Mouse (Mus musculus): ENCODE results near the gene Arhgef15. TPM values are rescaled to one million over a fixed set of nuclear protein-coding genes. Genes with fewer than 3 reads are reported as not detected.
"Not testable (repeated sequence)": the region's sequence is repeated elsewhere in the genome, so short reads cannot be mapped to it uniquely, and the experiment has no call there.

Arhgef15 gene
- 10 to 100 TPM; 10.7 to 13.8 TPM for total RNA-seq (2021)
- long read RNA-seq, experiment 1, full-length matches to known transcripts: 6 of 20 reads
- long read RNA-seq, experiment 1, partial matches to known transcripts: 9 of 20 reads
- long read RNA-seq, experiment 1, other reads (novel, unspliced or antisense): 5 of 20 reads
- long read RNA-seq, experiment 2, full-length matches to known transcripts: 10 of 22 reads
- long read RNA-seq, experiment 2, partial matches to known transcripts: 6 of 22 reads
- long read RNA-seq, experiment 2, other reads (novel, unspliced or antisense): 6 of 22 reads

- intact Hi-C loops (cut with DNase I; ENCODE audit: low total_unique reads): no loop called here
- no peak for DNase-seq
Observed at GRCm38 (mm10) chr11:68957308-68957707, at the start of gene Arhgef15. TSS of gene Arhgef15 (minus strand) at chr11:68957480.

GRCm38 (mm10) chr11:69006575-69006974, 49.3 kb upstream of the Arhgef15 start:
- intact Hi-C loops (cut with DNase I; ENCODE audit: low total_unique reads); DNase-seq: not testable (repeated sequence)

- DNase-seq: no peak
- intact Hi-C loops (cut with DNase I; ENCODE audit: low total_unique reads): no loop called here
Observed at GRCm38 (mm10) chr11:69005193-69005592, 47.9 kb upstream of the Arhgef15 start.

DNA sequence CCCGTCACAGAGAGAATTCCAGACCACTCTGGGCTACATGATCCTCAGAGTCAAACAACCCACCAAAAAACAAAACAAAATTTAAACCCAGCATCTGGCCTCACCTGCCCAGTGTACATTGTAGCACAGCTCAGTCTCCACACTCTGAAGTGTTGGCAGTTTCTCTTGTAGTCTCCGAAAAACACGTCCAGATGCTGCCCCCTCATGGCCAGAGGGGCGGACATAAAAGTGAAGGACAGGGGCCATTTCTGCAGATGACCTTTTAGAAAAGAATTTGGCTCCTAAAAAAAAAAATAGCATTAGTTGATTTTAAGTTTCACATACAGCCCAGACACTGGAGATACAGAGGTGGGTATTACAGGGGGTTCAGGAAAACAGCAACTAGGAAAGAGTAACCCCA, 46.3 kb upstream of the Arhgef15 start:
- no peak for DNase-seq

DNA sequence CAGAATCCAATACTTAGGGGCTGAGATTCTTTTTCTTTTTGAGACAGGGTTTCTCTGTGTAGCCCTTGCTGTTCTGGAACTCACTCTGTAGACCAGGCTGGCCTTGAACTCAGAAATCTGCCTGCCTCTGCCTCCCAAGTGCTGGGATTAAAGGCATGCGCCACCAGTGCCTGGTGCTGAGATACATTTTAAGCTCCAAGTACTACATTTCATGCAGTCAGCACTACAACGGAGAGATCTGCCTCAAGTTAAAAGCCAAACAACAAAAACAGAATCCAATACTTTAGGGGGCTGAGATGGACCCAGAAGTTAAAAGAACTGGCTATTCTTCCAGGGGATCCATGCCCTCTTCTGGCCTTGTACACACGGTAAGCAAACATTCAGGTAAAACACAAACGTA, 45.5 kb upstream of the Arhgef15 start:
- DNase-seq; intact Hi-C loops (cut with DNase I; ENCODE audit: low total_unique reads): not testable (repeated sequence)

More for the DNA sequence above, 46.3 kb upstream of the Arhgef15 start:
- intact Hi-C loops (cut with DNase I; ENCODE audit: low total_unique reads): no loop called here

DNA sequence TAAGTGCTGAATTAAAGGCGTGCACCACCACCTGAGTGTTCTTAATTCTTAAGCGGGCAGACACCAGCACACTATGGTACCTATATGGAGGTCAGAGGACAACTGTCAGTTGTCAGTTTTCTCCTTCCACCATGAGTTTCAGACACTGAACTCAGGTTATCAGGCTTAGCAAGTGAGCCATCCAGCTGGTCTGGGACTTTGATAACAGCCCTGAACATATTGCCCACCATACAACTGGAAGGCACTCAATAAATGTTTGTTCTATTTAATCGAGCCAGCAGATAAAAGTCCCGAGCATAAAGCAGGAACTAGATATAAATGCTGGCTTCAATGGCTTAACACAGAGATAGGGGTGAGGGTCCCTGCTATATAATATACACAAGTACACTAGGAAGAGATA, 39.8 kb upstream of the Arhgef15 start:
- no peak for DNase-seq
- intact Hi-C loops (cut with DNase I; ENCODE audit: low total_unique reads): no loop called here

- no peak for DNase-seq
- intact Hi-C loops (cut with DNase I; ENCODE audit: low total_unique reads): no loop called here
Observed at GRCm38 (mm10) chr11:68994377-68994776, 37.1 kb upstream of the Arhgef15 start.

GRCm38 (mm10) chr11:68993122-68993521, 35.8 kb upstream of the Arhgef15 start:
- intact Hi-C loops (cut with DNase I; ENCODE audit: low total_unique reads): no loop called here
- DNase-seq: no peak

DNA sequence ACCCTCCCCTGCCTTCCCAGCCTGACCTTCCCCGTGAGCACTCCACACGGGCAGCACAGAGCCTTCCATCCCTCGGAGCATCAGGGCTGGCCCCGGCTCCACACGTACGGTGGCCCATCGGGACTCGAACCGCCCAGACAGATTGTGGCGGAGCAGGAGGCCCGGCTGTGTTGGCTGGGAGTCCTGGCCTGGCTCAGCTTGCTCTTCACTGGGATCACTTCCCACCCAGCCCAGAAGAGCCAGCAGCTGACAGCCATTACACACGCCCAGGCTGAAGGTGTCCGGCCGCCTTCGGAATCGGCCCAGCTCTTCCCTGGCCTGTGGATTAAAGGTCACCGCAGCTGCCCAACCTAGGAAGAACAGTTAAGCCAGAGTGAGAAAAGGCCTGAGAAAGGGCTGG, 31.1 kb upstream of the Arhgef15 start:
- peak; percentile 62 for DNase-seq
- intact Hi-C loops (cut with DNase I; ENCODE audit: low total_unique reads): no loop called here

DNA sequence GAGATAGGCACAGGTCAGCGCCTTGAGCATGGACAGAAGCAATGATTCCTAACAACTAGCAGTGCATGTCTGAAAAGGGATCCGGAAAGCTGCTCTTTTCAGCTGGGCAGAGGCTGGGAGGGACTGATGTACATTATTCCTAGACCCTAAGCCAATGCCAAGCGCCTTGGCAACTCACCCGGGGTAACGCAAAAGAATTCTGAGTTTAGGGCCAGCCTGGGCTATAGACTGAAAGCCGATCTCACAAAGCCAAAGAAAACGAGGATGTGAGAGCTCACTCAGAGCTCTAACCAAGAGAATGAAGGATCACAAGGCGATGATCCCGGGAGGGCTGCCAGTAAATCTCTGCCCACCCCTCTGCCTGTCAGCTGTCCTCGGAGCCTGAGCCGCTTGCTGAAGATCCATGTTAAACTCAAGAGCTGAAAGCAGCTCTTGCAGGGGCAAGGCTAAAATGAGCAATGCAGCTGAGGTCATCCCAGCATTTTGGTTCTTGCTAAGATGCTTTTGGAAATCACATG, 30.1 kb upstream of the Arhgef15 start:
- intact Hi-C loops (cut with DNase I; ENCODE audit: low total_unique reads): no loop called here

DNA sequence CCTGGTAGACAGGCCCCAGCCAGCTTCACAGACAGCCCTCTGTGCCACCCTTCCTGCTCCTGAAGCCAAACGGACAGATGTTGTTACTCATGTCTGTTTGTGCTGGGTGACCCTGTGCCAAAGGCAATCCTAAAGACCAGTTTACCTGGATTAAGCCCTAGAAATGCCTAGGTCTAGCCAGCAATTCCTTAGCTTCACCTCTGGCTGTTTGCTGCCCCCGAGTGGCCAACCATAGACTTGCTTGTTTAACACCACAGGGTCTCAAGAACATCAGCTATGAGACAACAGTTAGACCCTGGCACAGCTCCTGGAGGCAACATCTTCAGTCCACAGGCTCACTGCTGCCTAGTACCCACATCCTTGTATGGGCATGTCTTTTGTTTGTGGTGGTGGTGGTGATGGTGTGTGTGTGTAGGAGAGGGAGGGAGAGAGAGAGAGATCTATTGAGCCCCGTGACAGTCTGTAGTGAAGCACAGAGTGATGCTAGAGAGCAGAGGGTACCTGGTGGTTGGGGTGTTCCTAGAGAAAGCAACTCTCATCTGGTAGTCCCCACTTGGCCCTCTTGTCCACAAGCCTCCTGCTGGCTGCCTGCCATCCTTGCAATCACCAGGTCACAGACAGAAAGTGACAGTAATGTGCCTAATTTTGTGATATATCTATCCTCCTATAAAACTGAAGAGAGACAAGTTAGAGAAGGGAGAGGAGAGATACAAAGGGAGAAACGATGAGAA, 25.5 kb upstream of the Arhgef15 start:
- DNase-seq: peak; percentile 74
- intact Hi-C loops (cut with DNase I; ENCODE audit: low total_unique reads): loop anchor here (5.0 kb wide), 1 partner anchor 76 kb away; no protein-coding TSS in a partner anchor

More for the DNA sequence above, 30.1 kb upstream of the Arhgef15 start:
- DNase-seq: no peak

DNA sequence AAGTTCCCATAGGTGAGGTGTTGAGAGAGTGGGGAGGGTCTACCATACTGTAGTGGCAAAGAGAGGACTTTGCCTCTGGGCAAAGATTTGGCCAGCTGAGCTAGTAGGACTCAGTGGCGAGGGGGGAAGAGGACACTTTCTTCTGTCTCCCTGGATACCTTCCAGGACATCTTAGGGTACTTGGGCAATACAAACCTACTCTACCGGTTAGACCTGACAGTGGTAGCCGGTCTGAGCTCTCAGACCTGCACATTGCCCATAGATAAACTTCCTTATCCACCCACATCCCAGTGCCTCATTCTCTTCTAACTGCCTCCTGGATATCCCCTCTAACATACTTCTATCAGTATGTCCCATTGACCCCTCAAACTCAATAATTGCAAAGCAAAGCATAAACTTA, 23.6 kb upstream of the Arhgef15 start:
- intact Hi-C loops (cut with DNase I; ENCODE audit: low total_unique reads): loop anchor here (5.0 kb wide), 1 partner anchor 74 kb away; no protein-coding TSS in a partner anchor
- no peak for DNase-seq

- DNase-seq: no peak
- intact Hi-C loops (cut with DNase I; ENCODE audit: low total_unique reads): no loop called here
Observed at GRCm38 (mm10) chr11:68979320-68979733, 22.0 kb upstream of the Arhgef15 start.

- no peak for DNase-seq
Observed at GRCm38 (mm10) chr11:68975601-68976000, 18.3 kb upstream of the Arhgef15 start.

DNA sequence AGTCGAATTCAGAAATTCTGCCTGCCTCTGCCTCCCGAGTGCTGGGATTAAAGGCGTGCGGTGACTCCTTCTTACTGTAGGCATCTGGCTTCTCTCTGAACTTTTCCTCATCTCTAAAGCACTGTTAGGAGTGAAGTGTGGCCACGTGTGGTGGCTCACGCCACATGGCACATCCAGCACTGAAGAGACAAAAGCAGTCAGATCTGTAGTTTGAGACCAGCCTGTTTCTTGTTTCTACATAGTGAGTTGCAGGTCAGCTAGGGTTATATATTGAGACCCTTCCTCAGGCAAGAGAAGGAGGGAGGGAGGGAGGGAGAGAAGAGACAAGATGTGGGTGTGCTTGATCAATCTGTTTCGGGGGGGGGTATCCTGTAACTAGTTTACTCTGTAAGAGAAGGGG, 17.8 kb upstream of the Arhgef15 start, which contains the start of gene Rangrf:
Gene Rangrf (minus strand): TSS at position 101 of the 400 bp plus-strand sequence.
- DNase-seq: no peak
- intact Hi-C loops (cut with DNase I; ENCODE audit: low total_unique reads): no loop called here

More at GRCm38 (mm10) chr11:68975601-68976000, 18.3 kb upstream of the Arhgef15 start:
- intact Hi-C loops (cut with DNase I; ENCODE audit: low total_unique reads): no loop called here

DNA sequence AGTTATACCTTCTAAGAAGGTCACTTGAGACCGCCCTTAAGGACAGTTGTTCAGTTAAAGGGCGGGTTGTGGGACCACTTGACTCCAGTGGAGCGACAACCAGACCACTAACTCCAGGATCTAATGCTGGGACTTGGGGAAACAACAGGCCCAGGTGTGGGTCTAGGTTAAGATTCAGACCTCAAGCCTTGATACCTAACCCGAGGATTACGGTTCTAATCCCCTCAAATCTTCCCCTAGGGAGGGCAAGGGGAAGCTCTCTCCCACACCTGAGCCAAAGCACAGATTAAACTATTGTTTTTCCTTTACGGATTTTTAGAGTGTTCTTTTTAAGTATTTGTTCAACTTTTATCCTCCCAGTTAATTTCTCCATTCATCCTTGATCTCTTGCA, 16.8 kb upstream of the Arhgef15 start:
- no peak for DNase-seq
- intact Hi-C loops (cut with DNase I; ENCODE audit: low total_unique reads): no loop called here

- intact Hi-C loops (cut with DNase I; ENCODE audit: low total_unique reads): not testable (repeated sequence)
- DNase-seq: peak; percentile 86
Observed at GRCm38 (mm10) chr11:68973250-68974058, 16.2 kb upstream of the Arhgef15 start.

- intact Hi-C loops (cut with DNase I; ENCODE audit: low total_unique reads): no loop called here
- peak; percentile 28 for DNase-seq
Observed at GRCm38 (mm10) chr11:68970232-68970631, 13.0 kb upstream of the Arhgef15 start.

GRCm38 (mm10) chr11:68968752-68969151, 11.5 kb upstream of the Arhgef15 start:
- intact Hi-C loops (cut with DNase I; ENCODE audit: low total_unique reads): loop anchor here (2.0 kb wide), 1 partner anchor 68 kb away; no protein-coding TSS in a partner anchor
- DNase-seq: no peak

Measured in gastrocnemius, postnatal 14 days (tissue).